Mouse (Mus musculus): ENCODE measurements at regions not wholly inside any gene's neighbourhood (a gene's known extent, or its start where the extent isn't known, plus 50 kb on each side); places are given as distances from the start of the nearest gene placed in this dataset.

DNA sequence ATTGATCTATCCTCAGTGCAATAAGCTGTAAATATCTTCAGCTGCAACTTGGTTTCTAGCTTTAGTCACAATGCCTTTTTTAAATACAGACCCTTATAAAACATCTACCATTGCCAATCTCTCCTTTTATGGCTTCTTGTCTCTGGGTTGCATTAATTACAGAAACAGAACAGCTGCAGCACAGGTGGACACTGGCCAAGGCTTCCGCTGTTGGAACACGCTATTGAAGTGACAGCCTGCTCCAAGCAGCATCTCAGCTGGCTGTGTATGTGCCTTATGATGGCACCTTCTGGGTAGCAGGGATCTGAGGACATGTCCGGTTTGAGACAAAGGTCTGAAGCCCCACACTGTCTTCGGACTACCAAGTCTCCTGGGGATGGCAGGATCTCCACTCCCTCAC is 207.1 kb upstream of the Plpp4 start:
- no peak for DNase-seq

DNA sequence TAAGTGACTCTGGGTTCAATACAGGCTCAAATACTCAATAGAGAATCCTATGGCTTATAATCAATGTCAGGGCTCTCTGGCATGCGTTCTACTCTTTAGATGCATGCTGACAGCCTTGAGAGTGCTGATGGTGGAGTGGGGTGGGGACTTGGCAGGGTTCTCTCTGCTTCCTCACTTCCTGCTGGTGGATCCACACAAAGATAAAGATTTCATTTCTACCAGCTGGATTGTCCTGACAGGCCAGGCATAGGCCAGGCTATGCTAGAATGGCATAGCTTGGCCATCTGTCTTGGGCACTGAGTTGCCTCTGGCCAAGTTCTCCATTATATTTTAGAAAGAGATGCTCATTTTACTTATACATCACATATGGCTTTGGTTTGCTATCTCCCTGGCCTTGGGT is 206.2 kb upstream of the Plpp4 start:
- DNase-seq = no peak

DNA sequence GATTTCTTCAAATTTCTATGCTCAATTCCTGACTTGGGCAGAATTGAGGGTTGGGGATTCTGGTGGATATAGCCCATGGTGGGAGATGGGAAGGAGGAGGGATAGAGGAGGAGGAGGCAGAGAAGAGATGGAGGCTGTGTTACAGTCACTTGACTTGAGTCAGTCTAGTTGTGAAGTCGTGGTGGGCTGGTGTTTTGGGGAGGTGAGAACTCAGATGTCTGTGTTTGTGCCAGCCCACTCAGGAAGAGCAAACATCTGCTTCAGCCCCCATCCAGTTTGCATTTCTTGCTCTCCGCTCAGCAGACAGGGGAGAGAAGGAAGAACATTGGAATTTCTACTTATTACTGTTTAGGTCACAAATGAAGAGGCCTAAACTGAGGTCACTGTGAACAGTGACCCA is 189.9 kb upstream of the Plpp4 start:
- no peak for DNase-seq

DNA sequence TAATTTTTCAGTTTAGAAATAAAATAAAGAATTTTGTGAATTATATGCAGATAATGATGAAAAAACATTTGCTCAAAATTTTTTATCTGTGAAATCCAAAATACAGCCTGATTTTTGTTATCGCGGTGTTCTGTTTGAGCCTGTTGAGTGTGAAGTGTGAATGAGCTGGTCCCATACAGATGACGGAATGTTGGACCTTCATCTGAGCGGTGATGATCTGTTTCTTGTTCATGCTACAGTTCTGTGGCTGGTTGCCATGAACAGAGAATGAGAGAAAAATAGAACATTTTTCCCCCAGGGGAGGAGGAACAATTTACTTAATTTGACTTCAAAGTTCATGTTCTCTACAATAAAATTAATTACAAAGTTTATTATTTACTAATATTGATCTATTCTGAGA is 188.7 kb upstream of the Plpp4 start:
- no peak for DNase-seq

DNA sequence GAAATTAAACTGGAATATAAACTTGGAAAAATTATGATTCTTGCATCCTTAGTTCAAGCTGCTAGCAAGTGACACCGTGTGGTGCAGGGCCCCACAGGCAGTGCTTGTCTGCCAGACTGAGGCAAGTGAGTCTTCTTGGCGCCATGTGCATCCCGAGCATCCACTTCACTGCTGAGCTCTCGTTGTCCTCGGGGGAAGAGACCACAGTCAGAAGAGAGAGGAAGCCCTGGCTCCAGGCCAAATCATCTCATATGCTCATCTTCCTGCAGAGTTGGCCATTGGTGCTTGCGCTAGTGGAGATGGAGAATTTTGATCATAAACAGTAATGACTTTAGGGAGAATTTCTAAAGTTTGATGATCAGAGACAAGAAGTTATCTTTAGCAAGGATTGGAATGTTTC is 177.0 kb upstream of the Plpp4 start:
- no peak for DNase-seq

DNA sequence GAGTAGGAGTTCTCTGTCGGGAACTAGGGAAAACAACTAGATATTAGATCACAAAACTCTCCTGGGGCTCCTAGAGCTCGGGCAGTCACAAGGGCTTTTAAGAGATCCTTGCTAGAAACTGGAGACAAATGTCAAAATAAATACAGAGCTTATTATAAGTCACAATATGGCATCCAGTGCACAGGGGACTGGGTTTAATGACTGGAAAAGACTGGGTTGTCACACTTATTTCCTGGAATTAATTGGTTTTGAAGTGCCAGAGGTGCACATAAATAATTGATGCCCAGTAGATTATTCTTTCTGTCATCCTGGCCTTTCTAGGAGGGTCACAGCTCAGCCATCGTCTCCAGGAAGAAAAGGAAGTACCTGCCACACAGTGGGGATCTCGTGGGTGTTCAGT is 165.4 kb upstream of the Plpp4 start:
- no peak for DNase-seq

DNA sequence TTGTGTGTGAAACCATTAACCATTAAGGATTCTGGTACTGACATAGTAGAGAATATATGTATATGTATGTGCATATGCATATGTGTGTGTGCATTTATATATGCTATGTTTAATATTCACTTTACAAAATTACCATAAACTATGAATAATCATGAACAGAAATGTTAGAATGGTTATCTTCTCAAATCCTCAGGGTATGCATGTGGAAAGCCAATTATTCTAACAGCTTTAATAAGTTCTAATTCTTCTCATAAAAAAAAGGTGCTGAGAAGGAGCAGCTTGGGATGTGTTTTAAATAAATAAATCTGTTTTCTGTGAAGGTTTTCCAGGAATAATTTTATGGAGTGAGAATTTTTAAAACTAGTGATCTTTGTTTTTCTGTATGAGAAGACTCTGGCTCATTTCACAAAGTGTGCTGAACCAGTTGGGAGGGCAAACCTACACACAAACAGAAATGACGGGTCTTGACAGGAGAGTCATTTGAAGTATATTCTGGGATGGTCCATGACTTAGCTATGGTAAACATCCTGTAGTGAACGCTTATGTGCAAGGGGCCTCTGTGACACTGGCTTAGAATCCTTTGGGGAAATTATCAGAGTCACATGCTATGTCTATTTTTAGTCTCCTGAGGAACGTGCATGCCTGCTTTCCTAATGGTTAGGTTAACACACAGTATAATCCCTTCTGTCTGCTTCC is 160.3 kb upstream of the Plpp4 start:
- DNase-seq = no peak

DNA sequence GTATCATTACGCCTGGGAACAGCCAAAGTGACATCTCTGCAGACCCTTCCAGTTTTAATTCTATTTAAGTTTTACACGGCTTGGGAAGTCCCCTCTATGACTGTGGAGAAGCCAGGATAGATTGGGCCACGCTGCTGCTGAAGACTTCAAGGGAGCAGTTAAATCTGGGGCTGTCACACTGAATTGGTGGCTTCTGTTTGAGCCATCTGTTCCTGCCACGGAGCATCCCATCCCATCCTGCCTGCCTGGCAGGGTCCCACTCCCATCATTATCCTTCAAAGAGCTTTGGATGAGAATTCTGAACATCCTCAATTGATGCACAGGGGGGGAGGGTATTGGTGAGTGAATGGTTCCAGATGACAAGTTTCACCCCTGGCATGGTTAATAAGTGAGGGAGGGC is 154.4 kb upstream of the Plpp4 start:
- no peak for DNase-seq

DNA sequence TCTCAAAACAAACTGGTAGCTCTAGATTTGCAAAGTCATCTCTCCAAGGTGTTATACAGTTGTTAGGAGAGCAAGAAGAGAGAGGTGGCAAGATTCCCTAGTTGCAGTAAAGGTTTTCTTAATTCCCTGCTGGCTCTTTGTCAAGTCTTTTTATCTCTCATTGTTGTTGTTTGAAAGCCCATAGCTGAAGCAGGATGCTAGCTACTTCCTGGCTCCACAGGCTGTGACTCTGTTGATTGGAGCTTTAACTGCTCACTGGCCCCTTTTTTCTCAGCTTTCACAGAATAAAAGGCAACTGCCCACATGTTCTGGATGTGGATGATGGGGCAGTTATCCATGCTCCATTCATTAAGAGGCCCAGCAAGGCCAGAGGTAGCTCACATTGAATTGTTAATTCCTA is 122.7 kb upstream of the Plpp4 start:
- DNase-seq = no peak

DNA sequence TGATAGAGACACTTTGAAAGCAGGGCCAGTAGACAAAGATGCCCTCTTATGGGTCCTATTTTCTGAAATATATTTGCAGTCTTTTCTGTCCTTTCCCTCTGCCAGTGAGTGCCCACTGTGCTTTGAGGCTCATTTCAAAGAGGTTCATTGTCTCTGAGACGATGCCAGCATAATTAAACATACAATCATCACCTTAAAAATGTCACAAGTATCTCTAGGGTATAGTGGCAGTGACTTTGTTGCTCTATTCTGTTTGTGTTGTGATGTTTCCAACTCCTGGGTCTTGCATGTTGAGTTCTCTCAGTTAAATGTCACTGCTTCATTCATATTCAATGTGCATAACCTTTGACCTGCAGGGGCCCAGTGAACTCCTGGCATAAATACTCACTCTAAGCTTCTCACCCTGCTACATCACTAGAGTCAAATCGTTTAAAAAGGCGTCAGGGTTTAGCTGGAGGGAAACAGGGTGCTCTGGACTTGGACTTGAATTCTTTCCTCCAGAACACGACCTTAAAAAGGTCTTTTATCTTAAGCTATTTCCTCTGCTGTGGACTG is 122.1 kb upstream of the Plpp4 start:
- DNase-seq = no peak

DNA sequence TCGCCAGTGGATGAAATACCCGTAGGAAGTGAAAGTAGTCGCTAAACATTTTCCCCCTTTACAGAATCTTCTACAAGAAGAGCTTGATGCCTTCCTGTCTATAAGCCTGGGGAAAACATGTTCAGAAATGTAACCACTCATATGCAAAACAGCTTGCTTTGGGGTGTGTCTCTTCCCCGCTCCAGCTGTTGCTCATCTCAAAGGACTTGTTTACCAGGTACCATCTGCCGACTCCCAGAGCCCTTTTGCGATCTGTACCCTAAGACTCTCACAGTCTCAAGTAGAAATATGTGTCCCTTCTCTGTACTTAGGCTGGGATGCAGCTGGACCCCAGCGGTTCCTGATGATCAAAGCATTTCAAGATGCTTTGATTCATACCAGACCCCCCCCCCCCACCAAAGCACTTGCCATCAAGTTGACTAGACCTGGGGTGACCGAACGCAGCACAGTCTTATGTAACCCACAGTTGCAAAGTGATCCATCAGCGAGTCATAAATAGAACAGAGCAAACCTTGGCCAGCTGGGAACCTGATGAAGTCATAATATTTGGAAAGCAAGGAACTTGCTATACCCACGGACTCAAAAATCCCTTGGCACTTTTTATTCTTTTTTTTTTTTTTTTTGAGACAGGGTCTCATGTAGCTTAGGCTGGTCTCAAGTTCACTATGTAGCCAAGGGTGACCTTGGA is 119.4 kb upstream of the Plpp4 start:
- DNase-seq = no peak

DNA sequence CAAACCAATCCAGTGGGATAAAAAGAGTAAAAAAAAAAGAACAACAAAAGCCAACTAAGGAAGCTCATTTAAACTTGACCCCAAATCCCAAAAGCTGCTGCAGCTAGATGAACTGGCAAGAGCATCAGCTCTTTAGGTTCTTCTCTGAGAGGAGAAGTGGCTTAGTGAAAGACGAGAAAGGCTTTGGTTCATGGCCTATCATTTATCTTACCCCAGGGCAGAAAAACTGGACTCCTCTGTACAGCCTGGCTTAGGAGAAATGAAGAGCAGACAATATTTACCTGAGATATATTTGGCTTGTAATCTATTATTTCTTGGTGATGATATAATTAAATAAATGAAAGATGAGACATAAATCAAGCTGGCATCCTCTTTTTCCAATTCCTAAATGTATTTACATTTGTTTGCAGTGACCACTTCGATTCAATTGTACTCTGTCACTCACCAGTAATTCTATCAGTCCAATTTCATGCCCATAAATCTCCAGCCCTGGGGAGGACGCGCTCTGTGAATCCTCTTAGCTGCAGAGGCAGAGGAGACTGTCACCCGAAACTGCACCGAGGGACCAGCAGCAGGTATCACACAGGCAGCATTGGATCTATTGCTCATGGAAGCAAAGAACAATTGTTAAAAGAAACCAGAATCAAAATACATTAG is 114.8 kb upstream of the Plpp4 start:
- no peak for DNase-seq

DNA sequence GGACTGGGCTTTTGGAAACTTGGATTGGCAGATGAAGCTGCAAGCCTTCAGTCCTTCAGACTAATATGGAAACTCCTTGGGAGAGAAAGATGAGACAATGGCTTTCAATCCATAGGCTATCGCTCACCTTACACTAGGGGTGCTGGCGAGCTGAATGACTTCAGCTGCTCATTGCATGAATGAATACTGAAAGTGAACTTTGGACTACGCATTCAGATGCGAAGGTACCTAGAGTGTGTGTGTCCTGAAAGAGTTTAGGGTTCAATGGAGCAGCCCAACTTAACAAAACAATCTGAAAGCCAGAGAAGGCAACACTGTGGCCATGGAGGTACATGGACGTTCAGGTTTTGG is 114.3 kb upstream of the Plpp4 start:
- no peak for DNase-seq

DNA sequence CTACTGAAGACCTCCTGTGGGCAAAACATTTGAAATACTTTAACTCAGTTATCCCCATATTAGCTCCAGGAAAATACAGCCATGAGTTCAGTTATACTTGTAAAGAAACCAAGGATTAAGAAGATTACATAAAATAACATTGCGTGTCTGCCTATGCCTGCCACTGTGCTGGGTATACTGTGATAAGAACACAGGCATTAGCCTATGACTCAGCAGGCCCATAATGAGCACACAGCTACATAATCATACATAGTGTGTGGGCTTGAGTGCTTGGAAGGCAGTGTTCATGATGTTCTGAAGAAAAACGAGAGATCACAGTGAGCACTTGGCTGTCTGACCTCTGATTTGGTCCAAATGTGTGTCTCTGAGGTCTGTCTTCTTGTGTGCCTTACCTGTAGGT is 101.3 kb upstream of the Plpp4 start:
- no peak for DNase-seq

DNA sequence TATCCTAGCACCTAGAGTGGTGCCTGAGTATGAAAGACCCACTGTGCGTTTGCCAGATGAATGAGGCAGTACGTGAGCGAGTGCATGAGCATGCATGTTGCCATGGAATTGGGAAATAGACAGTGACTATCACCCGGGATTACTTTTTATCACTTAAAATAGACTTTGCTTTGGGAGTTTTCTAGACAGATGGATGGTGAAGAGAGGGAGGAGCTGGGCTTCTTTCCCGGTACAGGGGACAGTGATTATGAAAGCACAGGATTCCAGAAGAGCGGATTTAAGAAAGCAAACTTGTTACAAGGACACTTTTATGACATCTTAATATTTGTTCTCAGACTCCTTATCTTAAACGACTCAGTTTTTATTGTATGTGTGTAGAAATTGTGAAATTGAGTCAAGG is 86.9 kb upstream of the Plpp4 start:
- no peak for DNase-seq

DNA sequence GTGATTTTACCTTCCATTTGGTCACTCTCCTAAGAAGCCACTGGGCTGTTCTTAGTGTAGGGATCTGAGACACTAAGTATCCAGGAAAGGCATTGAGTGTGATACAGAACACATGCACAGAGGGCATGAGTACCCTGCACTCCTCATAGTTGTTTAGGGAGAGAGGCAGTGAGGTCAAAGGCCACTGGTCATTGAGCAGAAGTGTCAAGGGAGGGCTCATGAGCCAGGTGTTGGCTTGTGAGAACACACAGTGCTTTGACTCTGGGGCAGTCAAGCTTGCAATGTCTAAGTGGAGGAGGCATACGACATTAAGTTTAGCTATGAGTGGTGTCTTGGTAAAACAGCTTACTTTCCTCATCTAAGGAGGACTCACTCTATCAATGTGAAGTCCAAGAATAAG is 65.9 kb upstream of the Plpp4 start:
- DNase-seq = no peak

DNA sequence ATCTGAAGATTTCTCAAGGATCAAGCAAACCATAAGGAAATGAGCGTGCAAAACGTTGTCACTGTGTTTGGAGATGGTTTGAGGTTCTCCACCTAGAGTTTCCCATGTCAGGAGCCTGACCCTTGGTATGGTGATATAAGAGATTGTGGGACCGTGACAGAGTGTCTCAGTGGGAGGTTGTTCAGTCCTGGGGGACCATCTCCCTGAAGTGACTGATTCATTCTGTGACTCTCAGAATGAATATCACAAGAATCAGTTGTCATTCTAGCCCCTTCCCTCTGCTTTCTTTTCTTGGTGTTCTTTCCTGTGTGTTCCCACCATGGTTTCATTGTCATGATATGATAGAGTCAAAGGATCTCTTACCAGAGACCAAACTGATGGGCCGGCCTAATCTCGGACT is 49.8 kb upstream of the Plpp4 start:
- no peak for DNase-seq

All from thymus, postnatal 36 days (tissue).